Mouse (Mus musculus): ENCODE results near the gene Crygb. TPM values are rescaled to one million over a fixed set of nuclear protein-coding genes. Genes with fewer than 3 reads are reported as not detected.

The Crygb gene
- total and polyA plus RNA-seq, 3 experiments = not detected

DNA sequence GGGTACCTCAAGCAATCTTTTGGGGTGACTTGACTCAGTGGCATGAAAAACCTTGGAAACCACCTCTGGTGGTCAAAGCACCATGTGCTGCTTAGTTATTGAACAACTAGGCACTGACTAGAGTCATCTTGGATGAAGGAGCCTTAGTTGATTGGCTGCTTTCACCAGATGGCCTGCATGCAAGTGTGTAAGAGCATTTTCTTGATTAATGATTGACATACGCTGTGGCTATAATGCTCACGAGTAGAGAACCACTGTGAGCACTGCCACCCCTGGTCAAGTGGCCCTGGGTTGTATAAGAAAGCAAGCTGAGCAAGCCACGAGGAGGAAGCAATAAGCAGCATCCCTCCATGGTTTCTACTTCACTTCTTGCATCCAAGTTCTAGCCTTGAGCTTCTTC is 48.1 kb upstream of the Crygb start:
- no peaks in the 10 kb centered on the region for H3K9me3 ChIP-seq (replicated peaks; ENCODE audit: insufficient read depth, low read length)

DNA sequence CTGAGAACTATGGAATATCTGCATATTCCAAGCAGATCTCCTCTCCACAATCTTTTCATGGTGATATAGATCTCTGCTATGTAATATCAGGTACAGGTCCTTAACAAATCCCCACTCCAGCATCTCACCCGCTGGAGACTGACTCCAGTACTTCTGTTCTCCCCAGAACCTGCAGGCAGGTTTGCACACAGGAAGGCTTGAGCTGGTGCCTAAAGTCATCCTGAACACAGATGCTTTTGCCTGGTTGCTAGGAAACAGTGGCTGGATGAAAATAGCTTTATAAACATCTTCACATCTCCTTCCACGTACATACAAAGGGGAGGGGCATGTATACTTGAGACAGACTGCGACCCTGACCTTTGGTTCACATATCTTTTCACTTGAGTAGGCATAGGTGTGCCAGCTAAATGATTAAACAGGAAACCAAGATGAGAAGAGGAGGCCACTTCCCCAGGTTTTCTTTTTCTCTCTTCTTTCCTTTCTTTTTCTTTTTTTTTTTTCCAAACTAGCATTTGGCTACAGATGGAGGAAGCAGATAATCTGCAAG is 47.6 kb upstream of the Crygb start:
- Histone ChIP-seq H3K36me3 (ENCODE audit: control insufficient read depth in 1 of 2, insufficient read depth in 2 of 2, low read length in 2 of 2) (no peaks in the 10 kb centered on the region), H3K9ac (ENCODE audit: control insufficient read depth, low read depth, low read length, poor library complexity, severe bottlenecking) (no peak overlapping the region), H3K4me1 (ENCODE audit: control insufficient read depth in 1 of 2, insufficient read depth in 2 of 2, low read length in 2 of 2) (no peaks in the 10 kb centered on the region), H3K79me2 (ENCODE audit: control insufficient read depth, insufficient read depth, low read length, poor library complexity) (no peaks in the 10 kb centered on the region), H3K9me3 (replicated peaks; ENCODE audit: insufficient read depth, low read length) (no peaks in the 10 kb centered on the region), H3K4me3 (ENCODE audit: control insufficient read depth in 1 of 2, insufficient read depth in 1 of 2, low read depth in 2 of 2, low read length in 2 of 2) (no peak overlapping the region), H3K27me3 (ENCODE audit: control insufficient read depth in 1 of 2, insufficient read depth in 2 of 2, low read length in 2 of 2) (no peaks in the 10 kb centered on the region), H3K27ac (ENCODE audit: control insufficient read depth, low read depth, low read length) (no peak overlapping the region)
- DNase-seq (ENCODE audit: low read depth, low spot score) = no peak
- TF ChIP-seq ZC3H11A (IDR thresholded peaks at IDR 0.05; ENCODE audit: low read depth, low read length) = no peak
- no peak for TF ChIP-seq MYB (IDR thresholded peaks at IDR 0.05; ENCODE audit: low read depth, low read length)
- no peak for TF ChIP-seq MEF2A (IDR thresholded peaks at IDR 0.05; ENCODE audit: extremely low read depth, insufficient replicate concordance, low read depth, low read length, poor library complexity, severe bottlenecking)
- TF ChIP-seq TCF12 (IDR thresholded peaks at IDR 0.05; ENCODE audit: low read depth, low read length) = no peak
- TF ChIP-seq RCOR1 (IDR thresholded peaks at IDR 0.05; ENCODE audit: low read depth, low read length) = no peak
- no peak for TF ChIP-seq CHD2 (IDR thresholded peaks at IDR 0.05; ENCODE audit: low read length)
- TF ChIP-seq RAD21 (IDR thresholded peaks at IDR 0.05; ENCODE audit: low read depth, low read length) = no peak
- TF ChIP-seq MAZ (IDR thresholded peaks at IDR 0.05; ENCODE audit: low read depth, low read length) = no peak
- TF ChIP-seq HCFC1 (IDR thresholded peaks at IDR 0.05; ENCODE audit: low read depth, low read length) = no peak

More for the DNA sequence above, 48.1 kb upstream of the Crygb start:
- DNase-seq (ENCODE audit: low read depth, low spot score) = no peak
- Histone ChIP-seq H3K27ac (ENCODE audit: control insufficient read depth, low read depth, low read length) (no peak overlapping the region), H3K27me3 (ENCODE audit: control insufficient read depth in 1 of 2, insufficient read depth in 2 of 2, low read length in 2 of 2) (no peaks in the 10 kb centered on the region), H3K79me2 (ENCODE audit: control insufficient read depth, insufficient read depth, low read length, poor library complexity) (no peaks in the 10 kb centered on the region), H3K4me1 (ENCODE audit: control insufficient read depth in 1 of 2, insufficient read depth in 2 of 2, low read length in 2 of 2) (no peaks in the 10 kb centered on the region), H3K9ac (ENCODE audit: control insufficient read depth, low read depth, low read length, poor library complexity, severe bottlenecking) (no peak overlapping the region), H3K36me3 (ENCODE audit: control insufficient read depth in 1 of 2, insufficient read depth in 2 of 2, low read length in 2 of 2) (no peaks in the 10 kb centered on the region), H3K4me3 (ENCODE audit: control insufficient read depth in 1 of 2, insufficient read depth in 1 of 2, low read depth in 2 of 2, low read length in 2 of 2) (no peak overlapping the region)
- TF ChIP-seq GATA1 (IDR thresholded peaks at IDR 0.05; ENCODE audit: low read depth, low read length) = no peak
- no peak for TF ChIP-seq TCF12 (IDR thresholded peaks at IDR 0.05; ENCODE audit: low read depth, low read length)
- no peak for TF ChIP-seq NRF1 (IDR thresholded peaks at IDR 0.05; ENCODE audit: insufficient read depth, low read depth, low read length, poor library complexity, severe bottlenecking)
- no peak for TF ChIP-seq ZC3H11A (IDR thresholded peaks at IDR 0.05; ENCODE audit: low read depth, low read length)
- TF ChIP-seq POLR2AphosphoS5 (IDR thresholded peaks at IDR 0.05; ENCODE audit: borderline replicate concordance, low read depth, low read length) = no peak
- no peak for TF ChIP-seq CHD1 (IDR thresholded peaks at IDR 0.05; ENCODE audit: low read depth, low read length)
- TF ChIP-seq NELFE (IDR thresholded peaks at IDR 0.05; ENCODE audit: low read depth, low read length) = no peak
- no peak for TF ChIP-seq TAL1 (IDR thresholded peaks at IDR 0.05; ENCODE audit: low read length)
- no peak for TF ChIP-seq E2F4 (IDR thresholded peaks at IDR 0.05; ENCODE audit: borderline replicate concordance, low read depth, low read length)
- no peak for TF ChIP-seq ZMIZ1 (IDR thresholded peaks at IDR 0.05; ENCODE audit: low read depth, low read length)
- TF ChIP-seq SMC3 (IDR thresholded peaks at IDR 0.05; ENCODE audit: low read depth, low read length) = no peak
- no peak for TF ChIP-seq JUND (IDR thresholded peaks at IDR 0.05; ENCODE audit: low read depth, low read length)
- no peak for TF ChIP-seq USF2 (IDR thresholded peaks at IDR 0.05; ENCODE audit: borderline replicate concordance in 1 of 2, insufficient read depth in 1 of 2, low read depth in 1 of 2, low read length in 2 of 2)
- no peak for TF ChIP-seq CTCF (IDR thresholded peaks at IDR 0.05 in 2 of 3, conservative IDR thresholded peaks at IDR 0.05 in 1 of 3; ENCODE audit: control insufficient read depth in 1 of 3, insufficient read depth in 1 of 3, low read depth in 2 of 3, low read length in 3 of 3, poor library complexity in 1 of 3, severe bottlenecking in 1 of 3)
- no peak for TF ChIP-seq MAFK (IDR thresholded peaks at IDR 0.05; ENCODE audit: borderline replicate concordance, low read depth, low read length)
